In the genomic region with DNA sequence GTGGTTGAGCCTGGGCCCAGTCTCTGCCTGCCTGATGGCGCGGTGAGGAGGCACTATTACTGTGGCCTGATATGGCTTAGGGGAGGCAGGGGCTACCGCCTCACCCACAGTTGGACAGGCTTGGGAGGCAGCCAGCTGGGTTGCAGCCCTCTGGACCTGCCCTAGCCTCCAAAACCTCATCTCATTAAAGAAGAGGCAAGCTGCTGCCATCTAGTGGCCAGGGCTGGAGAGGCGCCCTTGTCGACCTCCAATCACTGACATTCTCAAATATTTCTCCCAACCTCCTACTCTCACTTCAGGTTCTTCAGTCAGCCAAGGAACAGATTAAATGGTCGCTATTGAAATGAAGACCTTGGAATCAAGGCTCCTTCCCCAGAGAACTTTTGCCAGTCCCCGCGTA, we compare ENCODE assay signal across 8 mouse cellular contexts. TPM values are rescaled to one million over a fixed set of nuclear protein-coding genes. Genes with fewer than 3 reads are reported as not detected.
A peak's percentile ranks its signal among the peaks of the same experiment; 100 is the strongest.
DNase-seq lines count a peak whose midpoint lies in the region; ATAC-seq and TF ChIP-seq lines count a peak whose summit lies in the region.

No protein-coding gene starts in this region.

- H3K9ac ChIP-seq in forebrain, embryonic 13.5 days: no peak overlapping the region
- no peak overlapping the region for H3K9ac ChIP-seq in lung, embryonic 15.5 days

- ATAC-seq in G1E (ENCODE audit: extremely low read depth, insufficient number of reproducible peaks, low FRiP score, poor library complexity, severe bottlenecking): no peak
- peak; percentile 50 for ATAC-seq in forebrain, embryonic 13.5 days
- ATAC-seq in lung, embryonic 15.5 days (ENCODE audit: borderline replicate concordance, extremely low read depth, low FRiP score, low TSS enrichment): peak; percentile 55; the same call in 1 of the 2 replicates

- H3K4me2 ChIP-seq in forebrain, embryonic 13.5 days: peak overlapping the region; percentile 77; the same call in 1 of the 2 replicates
- H3K4me2 ChIP-seq in lung, embryonic 15.5 days: peak overlapping the region; percentile 82; the same call in 1 of the 2 replicates

- H3K4me3 ChIP-seq in G1E (ENCODE audit: low read depth, low read length): no peak overlapping the region
- H3K4me3 ChIP-seq in forebrain, embryonic 13.5 days: no peak overlapping the region
- H3K4me3 ChIP-seq in lung, embryonic 15.5 days: no peak overlapping the region

- peaks cover 39% of the 10 kb centered on the region for H3K27me3 ChIP-seq in G1E (ENCODE audit: insufficient read depth, low read length)
- H3K27me3 ChIP-seq in forebrain, embryonic 13.5 days: 0 out of 2 replicates have a peak, but pooled peaks cover 7% of the 10 kb centered on the region
- peaks cover 5% of the 10 kb centered on the region; the same call in 1 of the 2 replicates for H3K27me3 ChIP-seq in lung, embryonic 15.5 days

- peak; percentile 92 for TF ChIP-seq CTCF in G1E (IDR thresholded peaks at IDR 0.05; ENCODE audit: low read depth, low read length)

- H3K36me3 ChIP-seq in G1E (replicated peaks): no peaks in the 10 kb centered on the region
- H3K36me3 ChIP-seq in forebrain, embryonic 13.5 days (ENCODE audit: poor library complexity, severe bottlenecking): no peaks in the 10 kb centered on the region
- H3K36me3 ChIP-seq in lung, embryonic 15.5 days: no peaks in the 10 kb centered on the region

- 11% methylated on average over 8 of the region's 8 CpGs for WGBS in forebrain, embryonic 13.5 days
- 10% methylated on average over 8 of the region's 8 CpGs for WGBS in lung, embryonic 15.5 days

- no peaks in the 10 kb centered on the region for H3K9me3 ChIP-seq in G1E (replicated peaks)
- H3K9me3 ChIP-seq in forebrain, embryonic 13.5 days (replicated peaks): no peaks in the 10 kb centered on the region
- no peaks in the 10 kb centered on the region for H3K9me3 ChIP-seq in lung, embryonic 15.5 days

- intact Hi-C loops in heart, postnatal 10 days (cut with DNase I): loop anchor here (2.0 to 5.0 kb wide), 3 partner anchors 83 to 582 kb away; a partner anchor contains a TSS

- DNase-seq in G1E (ENCODE audit: low spot score): peak; percentile 36
- peak; percentile 62 for DNase-seq in c-Kit-positive CD71-positive TER-119-negative erythroid progenitor cells, embryonic 14.5 days (ENCODE audit: low read depth)
- DNase-seq in heart, postnatal 10 days: peak; percentile 91 to 95
- peak; percentile 62 for DNase-seq in layer of hippocampus, adult 9-11 months
- DNase-seq in ovary, postnatal 10 days (ENCODE audit: low spot score): peak; percentile 67
- DNase-seq in thymus, postnatal 14 days: peak; percentile 72

- peaks cover 31% of the 10 kb centered on the region for H3K4me1 ChIP-seq in G1E (ENCODE audit: insufficient read depth, low read depth, low read length)
- peaks cover 37% of the 10 kb centered on the region for H3K4me1 ChIP-seq in forebrain, embryonic 13.5 days
- peaks cover 31% of the 10 kb centered on the region for H3K4me1 ChIP-seq in lung, embryonic 15.5 days

- H3K27ac ChIP-seq in forebrain, embryonic 13.5 days: no peak overlapping the region
- peak overlapping the region; percentile 34 for H3K27ac ChIP-seq in lung, embryonic 15.5 days

RNA-seq across cellular contexts. Expression of a gene that starts 10.9 kb away (rescaled TPM):
- total RNA-seq in G1E (2014; fragmentation: Nextera tagmentation) (9.0 and 16.3 TPM in 2 replicates), G1E (2017) (1.5 and 3.1 TPM in 2 replicates)
- 0.48 and 0.52 TPM in 2 replicates for polyA plus RNA-seq in G1E (2012)
- polyA plus RNA-seq in forebrain, embryonic 13.5 days (2015; fragmentation: Nextera tagmentation; extraction: Ambion mirVana): 12.3 and 13.8 TPM in 2 replicates
- total RNA-seq in heart, postnatal 10 days (2021): 10 to 100 TPM; 43.8 to 50.3 TPM
- 134 and 138 TPM in 2 replicates for polyA plus RNA-seq in lung, embryonic 15.5 days (2015; fragmentation: Nextera tagmentation; extraction: Ambion mirVana)

RNA-seq across cellular contexts. Expression of a gene that starts 30.8 kb away (rescaled TPM):
- total RNA-seq in G1E (2014; fragmentation: Nextera tagmentation): 56.3 and 70.5 TPM in 2 replicates
- 22.5 and 24.0 TPM in 2 replicates for total RNA-seq in G1E (2017)
- polyA plus RNA-seq in G1E (2012): 29.1 and 35.9 TPM in 2 replicates
- polyA plus RNA-seq in forebrain, embryonic 13.5 days (2015; fragmentation: Nextera tagmentation; extraction: Ambion mirVana): 49.0 and 56.2 TPM in 2 replicates
- 100 to 1,000 TPM; 302 to 348 TPM for total RNA-seq in heart, postnatal 10 days (2021)
- polyA plus RNA-seq in lung, embryonic 15.5 days (2015; fragmentation: Nextera tagmentation; extraction: Ambion mirVana): 62.5 and 65.0 TPM in 2 replicates

RNA-seq across cellular contexts. Expression of a gene that starts 55.7 kb away (rescaled TPM):
- 30.6 and 31.7 TPM in 2 replicates for total RNA-seq in G1E (2014; fragmentation: Nextera tagmentation)
- total RNA-seq in G1E (2017): 51.3 and 59.3 TPM in 2 replicates
- polyA plus RNA-seq in G1E (2012): 63.6 TPM in 2 replicates
- polyA plus RNA-seq in forebrain, embryonic 13.5 days (2015; fragmentation: Nextera tagmentation; extraction: Ambion mirVana): 102 and 104 TPM in 2 replicates
- total RNA-seq in heart, postnatal 10 days (2021): 10 to 100 TPM; 28.0 to 30.8 TPM
- 65.8 and 67.2 TPM in 2 replicates for polyA plus RNA-seq in lung, embryonic 15.5 days (2015; fragmentation: Nextera tagmentation; extraction: Ambion mirVana)

Comparison
In these comparisons a context has a peak if more than half of its experiments do, and no peak if none do; other contexts are left out.
1. DNase-seq: peak in every context shown above with its lines; median percentile 93 in heart, postnatal 10 days; 72 in thymus, postnatal 14 days; 67 in ovary, postnatal 10 days; 62 in c-Kit-positive CD71-positive TER-119-negative erythroid progenitor cells, embryonic 14.5 days; 62 in layer of hippocampus, adult 9-11 months; 36 in G1E.